Mouse (Mus musculus) heart, adult 2 months (tissue): ENCODE data around the gene Olfr1326-ps1. TPM values are rescaled to one million over a fixed set of nuclear protein-coding genes. Genes with fewer than 3 reads are reported as not detected.

Experiments used
- DNase-seq, 2 experiments: peaks; one replicate each; pipeline ENCODE4 v3.0.0; 2021
- H3K27ac ChIP-seq: fragments of 200-600 bp; 2 replicates; pipeline ENCODE4 v1.8.1; 2022
- H3K27me3 ChIP-seq: fragments of 200-500 bp; 2 replicates; pipeline ENCODE4 v1.6.1; 2012; ENCODE audit warnings: mild to moderate bottlenecking, low read length, inconsistent platforms, mixed read lengths; ENCODE audit not compliant: control insufficient read depth, insufficient read depth
- H3K36me3 ChIP-seq: fragments of 200-500 bp; 2 replicates; pipeline ENCODE4 v1.6.1; 2012; ENCODE audit warnings: low read length, inconsistent platforms; ENCODE audit not compliant: control insufficient read depth, insufficient read depth
- H3K4me1 ChIP-seq: fragments of 200-500 bp; 2 replicates; pipeline ENCODE4 v1.6.1; 2011; ENCODE audit warnings: low read length; ENCODE audit not compliant: control insufficient read depth, insufficient read depth
- H3K4me3 ChIP-seq: fragments of 200-600 bp; 2 replicates; pipeline ENCODE4 v1.8.1; 2022
- H3K79me2 ChIP-seq: fragments of 200-500 bp; replicated peaks from 2 replicates; pipeline ENCODE4 v1.6.1; 2012; ENCODE audit warnings: mild to moderate bottlenecking, inconsistent platforms, low read length, moderate library complexity, mixed read lengths; ENCODE audit not compliant: control insufficient read depth, insufficient read depth
- H3K9ac ChIP-seq: fragments of 200-500 bp; 2 replicates; pipeline ENCODE4 v1.6.1; 2012; ENCODE audit warnings: low read depth, mild to moderate bottlenecking, control low read depth, inconsistent platforms, low read length, mixed read lengths
- CTCF ChIP-seq: fragments of 200-600 bp; IDR thresholded peaks from 2 replicates; pipeline ENCODE4 v1.8.1; 2022; ENCODE audit warnings: antibody characterized with exemption, mild to moderate bottlenecking, moderate library complexity
- EP300 ChIP-seq: fragments of 200-500 bp; IDR thresholded peaks from 2 replicates; pipeline ENCODE4 v1.6.1; 2011; ENCODE audit warnings: low read depth, low read length, control low read depth; ENCODE audit not compliant: insufficient read depth
- POLR2A ChIP-seq: fragments of 200-500 bp; IDR thresholded peaks from 2 replicates; pipeline ENCODE4 v1.6.1; 2011; ENCODE audit warnings: mild to moderate bottlenecking, low read depth, low read length, control low read depth; ENCODE audit not compliant: insufficient read depth
- WGBS: fragments of 180-500 bp; shearing (Covaris S2); methylation state at CpG from one replicate; pipeline ENCODE4 v1.1.7; 2018; 5-methylcytosine and 5-hydroxymethylcytosine counted together
- intact Hi-C: fragments of 180-260 bp; cut with DNase I; formaldehyde crosslinking; loops from one replicate; pipeline ENCODE4 v1.15.1; 2025
- long read RNA-seq: library from polyadenylated mRNA; stranded (forward); transcript quantifications from one replicate; pipeline ENCODE4 v2.0.0, GENCODE M21; 2021
- polyA plus RNA-seq: library from polyadenylated mRNA; depleted of rRNA; stranded (reverse); fragments of >200 nt; gene quantifications from 2 replicates; pipeline ENCODE4 v1.2.3, GENCODE M21; 2012; rRNA removed
- total RNA-seq, 2 experiments: library from RNA; stranded (reverse); gene quantifications; 2 replicates each; pipeline ENCODE4 v1.2.3; 2021

Gene Olfr1326-ps1
- total RNA-seq (not detected), polyA plus RNA-seq (not detected in 2 replicates)
- long read RNA-seq: 0 reads

GRCm38 (mm10) chrX:74574788-74575187 is at the start of gene Olfr1326-ps1:
Gene Olfr1326-ps1, minus strand, starts transcription at chrX:74574888.
- TF ChIP-seq EP300 (no peak), POLR2A (no peak), CTCF (no peak)
- intact Hi-C loops: no loop called here

DNA sequence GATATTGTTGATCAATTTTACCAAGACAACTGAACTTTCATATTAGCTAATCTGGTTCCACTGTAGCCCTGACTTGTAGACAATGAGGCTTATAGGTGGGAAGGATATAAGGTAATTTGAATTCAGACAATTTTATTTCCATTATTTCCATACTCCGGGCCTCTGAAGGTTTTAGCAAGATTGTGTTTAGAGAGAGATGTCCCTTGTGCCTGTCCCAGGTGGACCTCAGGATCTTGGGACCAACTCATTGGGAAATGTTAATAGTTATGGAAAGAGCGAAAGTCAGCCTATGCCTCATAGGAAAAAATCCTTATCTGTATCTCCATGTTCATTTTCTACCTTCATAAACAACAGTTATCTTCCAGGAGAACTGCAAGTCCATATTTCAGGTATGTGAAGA is 17.7 kb upstream of the Olfr1326-ps1 start, which contains the start of gene Olfr1325:
TSS of gene Olfr1325 (plus strand) at position 301 of the 400 bp plus-strand sequence.
- intact Hi-C loops: no loop called here
- no peak for TF ChIP-seq CTCF
- TF ChIP-seq EP300: no peak
- TF ChIP-seq POLR2A: no peak
- Histone ChIP-seq H3K27ac (no peak within 1 kb of the TSS), H3K79me2 (no peaks in the 10 kb centered on the region), H3K27me3 (no peaks in the 10 kb centered on the region), H3K9ac (no peak within 1 kb of the TSS), H3K4me3 (no peak within 1 kb of the TSS), H3K4me1 (no peaks in the 10 kb centered on the region), H3K36me3 (no peaks in the 10 kb centered on the region)
- WGBS: 92% methylated on average over 2 of the region's 2 CpGs
- DNase-seq: no peak

More at GRCm38 (mm10) chrX:74574788-74575187, at the start of gene Olfr1326-ps1:
- H3K4me3 ChIP-seq: no peak within 1 kb of the TSS
- DNase-seq: no peak
- H3K9ac ChIP-seq: no peak within 1 kb of the TSS
- H3K36me3 ChIP-seq: no peaks in the 10 kb centered on the region
- H3K79me2 ChIP-seq: no peaks in the 10 kb centered on the region
- H3K4me1 ChIP-seq: no peaks in the 10 kb centered on the region
- no peaks in the 10 kb centered on the region for H3K27me3 ChIP-seq
- H3K27ac ChIP-seq: no peak within 1 kb of the TSS

Other genes with a start within 250 kb of the Olfr1326-ps1 start
- 1 to 10 TPM in 1 of 2 experiments, under 1 TPM in 1; 0.65 to 1.0 TPM for gene Plxna3, start 245.8 kb downstream of the Olfr1326-ps1 start, total RNA-seq
- gene Plxna3, start 245.8 kb downstream of the Olfr1326-ps1 start, polyA plus RNA-seq: 4.7 and 5.6 TPM in 2 replicates
- 10 to 100 TPM; 24.4 to 32.0 TPM for gene Lage3, start 221.3 kb downstream of the Olfr1326-ps1 start, total RNA-seq
- gene Lage3, start 221.3 kb downstream of the Olfr1326-ps1 start, polyA plus RNA-seq: 38.5 and 44.6 TPM in 2 replicates
- 10 to 100 TPM; 68.5 to 79.2 TPM for gene Ubl4a, start 201.7 kb downstream of the Olfr1326-ps1 start, total RNA-seq
- 58.1 and 93.7 TPM in 2 replicates for gene Ubl4a, start 201.7 kb downstream of the Olfr1326-ps1 start, polyA plus RNA-seq
- gene Slc10a3, start 201.5 kb downstream of the Olfr1326-ps1 start, total RNA-seq: 1 to 10 TPM; 5.1 to 5.8 TPM
- gene Slc10a3, start 201.5 kb downstream of the Olfr1326-ps1 start, polyA plus RNA-seq: 10.4 and 12.6 TPM in 2 replicates
- 10 to 100 TPM; 16.6 to 21.5 TPM for gene Fam3a, start 181.6 kb downstream of the Olfr1326-ps1 start, total RNA-seq
- 29.8 and 32.4 TPM in 2 replicates for gene Fam3a, start 181.6 kb downstream of the Olfr1326-ps1 start, polyA plus RNA-seq
- gene Ikbkg, start 181.6 kb downstream of the Olfr1326-ps1 start, total RNA-seq: 10 to 100 TPM; 39.7 to 47.6 TPM
- 11.0 and 18.2 TPM in 2 replicates for gene Ikbkg, start 181.6 kb downstream of the Olfr1326-ps1 start, polyA plus RNA-seq
- 1 to 10 TPM; 6.5 to 7.1 TPM for gene G6pdx, start 145.7 kb downstream of the Olfr1326-ps1 start, total RNA-seq
- gene G6pdx, start 145.7 kb downstream of the Olfr1326-ps1 start, polyA plus RNA-seq: 13.1 and 13.9 TPM in 2 replicates
- not detected for gene Gm6880, start 93.5 kb downstream of the Olfr1326-ps1 start, total RNA-seq
- gene Gm6880, start 93.5 kb downstream of the Olfr1326-ps1 start, polyA plus RNA-seq: not detected in 2 replicates
- not detected for gene Olfr1325, start 17.8 kb upstream of the Olfr1326-ps1 start, total RNA-seq
- gene Olfr1325, start 17.8 kb upstream of the Olfr1326-ps1 start, polyA plus RNA-seq: not detected in 2 replicates
- under 1 TPM; 0.16 to 0.27 TPM for gene Gm5640, start 70.7 kb upstream of the Olfr1326-ps1 start, total RNA-seq
- gene Gm5640, start 70.7 kb upstream of the Olfr1326-ps1 start, polyA plus RNA-seq: 0.29 and 0.59 TPM in 2 replicates
- not detected for gene Gm6890, start 166.0 kb upstream of the Olfr1326-ps1 start, total RNA-seq
- not detected in 2 replicates for gene Gm6890, start 166.0 kb upstream of the Olfr1326-ps1 start, polyA plus RNA-seq